Mouse (Mus musculus): ENCODE results near the gene Mrpl11.

GRCm38 (mm10) chr19:5013138-5013537 lies 51.2 kb downstream of the Mrpl11 start:
- TF ChIP-seq CTCF (conservative IDR thresholded peaks at IDR 0.05 in 1 of 2, IDR thresholded peaks at IDR 0.05 in 1 of 2; ENCODE audit: low read depth in 2 of 2, low read length in 2 of 2) (no peak), POLR2A (IDR thresholded peaks at IDR 0.05; ENCODE audit: low read depth, low read length) (no peak)
